ENCODE assay signal across 12 mouse cellular contexts in genomic region chr10:40532586-40532985, GRCm38 (mm10). TPM values are rescaled to one million over a fixed set of nuclear protein-coding genes. Genes with fewer than 3 reads are reported as not detected.
"Had no signal": no experiment of that assay in that cellular context is flagged by ENCODE, and none has a peak within 500 bp of the region (broad histone marks: within the 10 kb centered on the region; RNA-seq: fewer than 3 reads in every experiment).

No protein-coding gene starts in this region.

RNA-seq across cellular contexts. Expression of gene Slc22a16, which starts 37.5 kb away (rescaled TPM):
- polyA plus RNA-seq: neural tube, embryonic 13.5 days; neural tube, embryonic 14.5 days; neural tube, embryonic 15.5 days; small intestine, adult 2 months; spleen, adult 2 months; stomach, embryonic 14.5 days; stomach, embryonic 15.5 days; stomach, embryonic 16.5 days; stomach, postnatal 0 days; thymus, adult 2 months; thymus, postnatal 0 days; urinary bladder, adult 2 months had no signal
